Mouse (Mus musculus) forebrain, postnatal 0 days (tissue): ENCODE data around the gene Gzma. TPM values are rescaled to one million over a fixed set of nuclear protein-coding genes. Genes with fewer than 3 reads are reported as not detected.

Source experiments
- ATAC-seq: fragments of 200-750 bp; cut with Nextera tagmentation; 2 replicates; pipeline ENCODE4 v1.8.0; 2017; ENCODE audit warnings: mild to moderate bottlenecking, moderate library complexity
- DNase-seq: peaks from one replicate; pipeline ENCODE4 v3.0.0-alpha.2; 2015
- H3K27ac ChIP-seq: fragments of 300-500 bp; sonication (generic); 2 replicates; pipeline ENCODE4 v1.5.1; 2014; ENCODE audit warnings: low read depth, mild to moderate bottlenecking, antibody characterized with exemption, low read length, moderate library complexity, mixed read lengths
- H3K27me3 ChIP-seq: fragments of 300-500 bp; sonication (generic); 2 replicates; pipeline ENCODE4 v1.6.1; 2014; ENCODE audit warnings: mild to moderate bottlenecking, low read length, mixed read lengths; ENCODE audit not compliant: insufficient read depth
- H3K36me3 ChIP-seq: fragments of 300-500 bp; sonication (generic); 2 replicates; pipeline ENCODE4 v1.6.1; 2014; ENCODE audit warnings: mild to moderate bottlenecking, moderate library complexity; ENCODE audit not compliant: insufficient read depth
- H3K4me1 ChIP-seq: fragments of 300-500 bp; sonication (generic); 2 replicates; pipeline ENCODE4 v1.6.1; 2014; ENCODE audit warnings: antibody characterized with exemption; ENCODE audit not compliant: insufficient read depth
- H3K4me2 ChIP-seq: fragments of 300-500 bp; sonication (generic); 2 replicates; pipeline ENCODE4 v1.6.1; 2014; ENCODE audit warnings: low read depth, mild to moderate bottlenecking, moderate library complexity
- H3K4me3 ChIP-seq: fragments of 300-500 bp; sonication (generic); 2 replicates; pipeline ENCODE4 v1.5.1; 2014; ENCODE audit warnings: low read depth, low read length, mixed read lengths
- H3K9ac ChIP-seq: fragments of 300-500 bp; sonication (generic); 2 replicates; pipeline ENCODE4 v1.6.1; 2014; ENCODE audit warnings: mild to moderate bottlenecking
- H3K9me3 ChIP-seq: fragments of 300-500 bp; sonication (generic); 2 replicates; pipeline ENCODE4 v1.6.1; 2016; ENCODE audit warnings: low read length
- CTCF ChIP-seq: sonication (generic); IDR thresholded peaks from 2 replicates; pipeline ENCODE4 v1.5.1; 2016; ENCODE audit warnings: antibody characterized with exemption, control low read depth, low read depth
- WGBS: fragments of 180-500 bp; shearing (Covaris S2); extraction: QIAGEN DNeasy Blood & Tissue Kit; methylation state at CpG from one replicate; pipeline ENCODE4 v1.1.7; 2014; 5-methylcytosine and 5-hydroxymethylcytosine counted together
- polyA plus RNA-seq: library from polyadenylated mRNA; unstranded; fragments of >200 nt; fragmentation: Nextera tagmentation; extraction: Ambion mirVana; gene quantifications from 2 replicates; pipeline ENCODE4 v1.2.1, GENCODE M21; 2015
- total RNA-seq: library from RNA; depleted of rRNA; stranded (reverse); fragments of >200 nt; gene quantifications from 2 replicates; pipeline ENCODE4 v1.2.3, GENCODE M21; 2014

The Gzma gene
- total and polyA plus RNA-seq, 2 experiments from 2014 or later = 0.18 to 0.62 TPM

GRCm38 (mm10) chr13:113082101-113082500 is 18.7 kb downstream of the Gzma start:
- no peak for ATAC-seq
- no peaks in the 10 kb centered on the region for H3K4me1 ChIP-seq
- H3K4me2 ChIP-seq = no peak overlapping the region
- no peak overlapping the region for H3K9ac ChIP-seq
- H3K27ac ChIP-seq = no peak overlapping the region
- no peaks in the 10 kb centered on the region for H3K9me3 ChIP-seq
- no peaks in the 10 kb centered on the region for H3K36me3 ChIP-seq
- no peak for TF ChIP-seq CTCF
- H3K4me3 ChIP-seq = no peak overlapping the region
- H3K27me3 ChIP-seq = no peaks in the 10 kb centered on the region
- no peak for DNase-seq
- WGBS = 13% methylated on average over 1 of the region's 1 CpGs

DNA sequence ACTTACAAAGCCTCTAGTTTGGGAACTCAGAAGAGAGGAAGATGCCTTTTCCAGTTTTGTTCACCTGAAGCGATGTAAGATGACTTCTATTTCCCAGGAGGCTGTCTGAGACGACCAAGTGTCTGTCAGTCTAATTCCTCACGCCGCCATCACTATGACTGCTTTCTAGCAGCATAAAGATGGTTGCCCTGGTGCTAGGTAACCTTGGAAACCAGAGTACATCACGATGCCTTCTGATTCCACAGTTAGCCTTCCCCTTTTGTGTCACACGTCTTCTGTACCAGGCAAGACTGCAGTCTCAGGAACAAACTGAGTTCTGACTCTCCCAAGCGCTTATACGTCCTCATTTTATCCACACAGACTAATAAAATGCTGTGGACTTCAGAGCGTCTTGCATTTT is 21.8 kb downstream of the Gzma start:
- no peak overlapping the region for H3K4me3 ChIP-seq
- no peaks in the 10 kb centered on the region for H3K36me3 ChIP-seq
- TF ChIP-seq CTCF = no peak
- DNase-seq (peak; percentile 14), ATAC-seq (0 out of 2 replicates have a peak, but pooled peaks have one; percentile 50)
- H3K9me3 ChIP-seq = no peaks in the 10 kb centered on the region
- H3K4me1 ChIP-seq = no peaks in the 10 kb centered on the region
- no peaks in the 10 kb centered on the region for H3K27me3 ChIP-seq
- no peak overlapping the region for H3K27ac ChIP-seq
- 72% methylated on average over 9 of the region's 9 CpGs for WGBS
- no peak overlapping the region for H3K9ac ChIP-seq
- H3K4me2 ChIP-seq = no peak overlapping the region

GRCm38 (mm10) chr13:113064542-113064941 is 36.2 kb downstream of the Gzma start:
- Histone ChIP-seq H3K9me3 (no peaks in the 10 kb centered on the region), H3K4me1 (no peaks in the 10 kb centered on the region), H3K27me3 (no peaks in the 10 kb centered on the region), H3K27ac (no peak overlapping the region), H3K9ac (no peak overlapping the region), H3K36me3 (no peaks in the 10 kb centered on the region), H3K4me3 (no peak overlapping the region), H3K4me2 (no peak overlapping the region)
- no peak for TF ChIP-seq CTCF
- DNase-seq (no peak), ATAC-seq (no peak)
- WGBS = 86% methylated on average over 9 of the region's 9 CpGs

- Histone ChIP-seq H3K36me3 (no peaks in the 10 kb centered on the region), H3K4me3 (no peak overlapping the region), H3K27me3 (no peaks in the 10 kb centered on the region), H3K27ac (no peak overlapping the region), H3K4me1 (no peaks in the 10 kb centered on the region), H3K9me3 (no peaks in the 10 kb centered on the region), H3K9ac (no peak overlapping the region), H3K4me2 (no peak overlapping the region)
- DNase-seq (no peak), ATAC-seq (no peak)
- 94% methylated on average over 6 of the region's 6 CpGs for WGBS
- TF ChIP-seq CTCF = no peak
Measured at GRCm38 (mm10) chr13:113061746-113062145, 39.0 kb downstream of the Gzma start.

DNA sequence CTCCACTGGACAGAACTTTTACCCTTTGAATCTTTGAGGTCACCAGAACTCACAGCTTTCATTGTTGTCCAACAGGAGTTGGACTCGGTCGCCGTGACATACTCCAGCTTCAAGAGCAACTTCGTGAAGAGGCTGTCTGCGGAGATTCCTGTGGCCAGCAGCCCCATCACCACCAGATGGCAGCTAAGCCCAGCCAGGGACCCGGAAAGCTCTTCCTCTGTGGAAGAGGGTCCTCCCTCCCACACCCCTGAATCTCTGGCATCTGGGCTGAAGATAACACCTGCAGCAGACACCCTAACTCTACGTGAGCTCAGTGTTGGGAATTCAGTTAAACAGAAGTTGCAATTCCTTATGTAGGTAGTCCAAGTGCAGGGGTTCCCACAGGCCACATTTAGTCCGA is 45.0 kb downstream of the Gzma start:
- Histone ChIP-seq H3K27ac (no peak overlapping the region), H3K36me3 (no peaks in the 10 kb centered on the region), H3K27me3 (no peaks in the 10 kb centered on the region), H3K4me3 (no peak overlapping the region), H3K4me1 (no peaks in the 10 kb centered on the region), H3K9me3 (no peaks in the 10 kb centered on the region), H3K4me2 (no peak overlapping the region), H3K9ac (no peak overlapping the region)
- ATAC-seq = peak; percentile 36; the same call in 1 of the 2 replicates
- peak; percentile 57 for TF ChIP-seq CTCF
- peak; percentile 20 for DNase-seq
- WGBS = 38% methylated on average over 8 of the region's 8 CpGs

GRCm38 (mm10) chr13:113054230-113054629 is 46.6 kb downstream of the Gzma start:
- Histone ChIP-seq H3K36me3 (no peaks in the 10 kb centered on the region), H3K9me3 (no peaks in the 10 kb centered on the region), H3K9ac (no peak overlapping the region), H3K27me3 (no peaks in the 10 kb centered on the region), H3K4me3 (no peak overlapping the region), H3K27ac (no peak overlapping the region), H3K4me2 (no peak overlapping the region), H3K4me1 (no peaks in the 10 kb centered on the region)
- ATAC-seq = no peak
- WGBS = 95% methylated on average over 8 of the region's 8 CpGs
- no peak for DNase-seq
- no peak for TF ChIP-seq CTCF

GRCm38 (mm10) chr13:113047647-113048046 is 53.1 kb downstream of the Gzma start:
- TF ChIP-seq CTCF = peak; percentile 30; the same call in 1 of the 2 replicates
- H3K4me1 ChIP-seq = no peaks in the 10 kb centered on the region; the same call in 1 of the 2 replicates
- H3K36me3 ChIP-seq = no peaks in the 10 kb centered on the region
- H3K9ac ChIP-seq = no peak overlapping the region
- ATAC-seq (no peak), DNase-seq (no peak)
- no peaks in the 10 kb centered on the region for H3K27me3 ChIP-seq
- no peak overlapping the region for H3K4me2 ChIP-seq
- H3K9me3 ChIP-seq = no peaks in the 10 kb centered on the region
- no peak overlapping the region for H3K4me3 ChIP-seq
- 65% methylated on average over 3 of the region's 3 CpGs for WGBS
- H3K27ac ChIP-seq = no peak overlapping the region

DNA sequence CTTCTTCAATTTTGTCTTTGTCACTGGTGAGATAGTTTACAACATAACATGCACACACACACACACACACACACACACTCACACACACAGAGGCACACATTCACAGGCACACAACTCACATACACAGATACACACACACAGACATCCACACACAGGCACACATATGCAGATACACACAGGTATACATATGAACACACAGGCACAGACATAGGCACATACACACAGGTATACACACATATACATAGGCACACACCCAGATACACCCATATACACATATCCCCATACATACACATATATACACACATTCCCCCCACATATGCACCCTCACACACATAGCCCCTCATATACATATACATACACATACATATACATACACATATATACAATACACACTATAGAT is 53.8 kb downstream of the Gzma start:
- Histone ChIP-seq H3K4me3 (peak overlapping the region; percentile 38), H3K27ac (no peak overlapping the region), H3K27me3 (no peaks in the 10 kb centered on the region), H3K9ac (0 out of 2 replicates have a peak overlapping the region, but pooled peaks have one; percentile 18), H3K4me2 (peak overlapping the region; percentile 55), H3K4me1 (no peaks in the 10 kb centered on the region; the same call in 1 of the 2 replicates), H3K36me3 (no peaks in the 10 kb centered on the region), H3K9me3 (no peaks in the 10 kb centered on the region)
- DNase-seq (no peak), ATAC-seq (peak; percentile 50)
- no peak for TF ChIP-seq CTCF
